Mouse (Mus musculus) limb, embryonic 14.5 days (tissue): Measurements from ENCODE around the gene Phgdh. TPM values are rescaled to one million over a fixed set of nuclear protein-coding genes. Genes with fewer than 3 reads are reported as not detected.
"Not testable (repeated sequence)": the region's sequence is repeated elsewhere in the genome, so short reads cannot be mapped to it uniquely, and the experiment has no call there.

Experiments used
- ATAC-seq: fragments of 200-750 bp; cut with Nextera tagmentation; 2 replicates; pipeline ENCODE4 v1.8.0; 2017; ENCODE audit warnings: low read depth, moderate number of reproducible peaks, moderate TSS enrichment; ENCODE audit not compliant: low FRiP score
- DNase-seq: peaks from one replicate; pipeline ENCODE4 v3.0.0-alpha.2; 2015; ENCODE audit warnings: low spot score
- H3K27ac ChIP-seq: fragments of 300-500 bp; sonication (generic); replicated peaks from 2 replicates; pipeline ENCODE4 v1.5.1; 2014; ENCODE audit warnings: low read depth, mild to moderate bottlenecking, low read length, moderate library complexity, mixed read lengths
- H3K27me3 ChIP-seq: fragments of 300-500 bp; sonication (generic); 2 replicates; pipeline ENCODE4 v1.6.1; 2014; ENCODE audit warnings: low read length, mixed read lengths; ENCODE audit not compliant: control insufficient read depth, insufficient read depth
- H3K36me3 ChIP-seq: fragments of 300-500 bp; sonication (generic); 2 replicates; pipeline ENCODE4 v1.6.1; 2014; ENCODE audit warnings: mild to moderate bottlenecking, low read length, moderate library complexity, mixed read lengths; ENCODE audit not compliant: control insufficient read depth, insufficient read depth
- H3K4me1 ChIP-seq: fragments of 300-500 bp; sonication (generic); 2 replicates; pipeline ENCODE4 v1.6.1; 2014; ENCODE audit warnings: antibody characterized with exemption, low read length, mixed read lengths; ENCODE audit not compliant: control insufficient read depth, insufficient read depth
- H3K4me2 ChIP-seq: fragments of 300-500 bp; sonication (generic); replicated peaks from 2 replicates; pipeline ENCODE4 v1.6.1; 2014; ENCODE audit warnings: low read depth, mild to moderate bottlenecking, low read length, moderate library complexity; ENCODE audit not compliant: severe bottlenecking
- H3K4me3 ChIP-seq: fragments of 300-500 bp; sonication (generic); replicated peaks from 2 replicates; pipeline ENCODE4 v1.5.1; 2014; ENCODE audit warnings: low read length
- H3K9ac ChIP-seq: fragments of 300-500 bp; sonication (generic); 2 replicates; pipeline ENCODE4 v1.6.1; 2014; ENCODE audit warnings: mild to moderate bottlenecking, low read depth, low read length, moderate library complexity; ENCODE audit not compliant: severe bottlenecking
- H3K9me3 ChIP-seq: fragments of 300-500 bp; sonication (generic); 2 replicates; pipeline ENCODE4 v1.6.1; 2016; ENCODE audit warnings: low read length; ENCODE audit not compliant: control insufficient read depth
- POLR2A ChIP-seq: fragments of 200-500 bp; IDR thresholded peaks from 2 replicates; pipeline ENCODE4 v1.8.0; 2012; ENCODE audit warnings: inconsistent platforms, mild to moderate bottlenecking, moderate library complexity, borderline replicate concordance; ENCODE audit not compliant: insufficient read depth, insufficient read length; ENCODE audit errors: extremely low read depth
- WGBS: fragments of 180-500 bp; shearing (Covaris S2); extraction: QIAGEN DNeasy Blood & Tissue Kit; methylation state at CpG from one replicate; pipeline ENCODE4 v1.1.7; 2014; 5-methylcytosine and 5-hydroxymethylcytosine counted together
- polyA plus RNA-seq, 2 experiments: library from polyadenylated mRNA; depleted of rRNA in 1 of 2; stranded (reverse) in 1 of 2; unstranded in 1 of 2; fragments of >200 nt; fragmentation: Nextera tagmentation in 1 of 2; extraction: Ambion mirVana in 1 of 2; gene quantifications; 2 replicates each; pipeline versions ENCODE4 v1.2.1 to v1.2.3; 2012 to 2014

Phgdh gene
- polyA plus RNA-seq (2012; rRNA removed), result 135 and 149 TPM in 2 replicates
- polyA plus RNA-seq (2014; fragmentation: Nextera tagmentation; extraction: Ambion mirVana), result 210 and 219 TPM in 2 replicates

DNA sequence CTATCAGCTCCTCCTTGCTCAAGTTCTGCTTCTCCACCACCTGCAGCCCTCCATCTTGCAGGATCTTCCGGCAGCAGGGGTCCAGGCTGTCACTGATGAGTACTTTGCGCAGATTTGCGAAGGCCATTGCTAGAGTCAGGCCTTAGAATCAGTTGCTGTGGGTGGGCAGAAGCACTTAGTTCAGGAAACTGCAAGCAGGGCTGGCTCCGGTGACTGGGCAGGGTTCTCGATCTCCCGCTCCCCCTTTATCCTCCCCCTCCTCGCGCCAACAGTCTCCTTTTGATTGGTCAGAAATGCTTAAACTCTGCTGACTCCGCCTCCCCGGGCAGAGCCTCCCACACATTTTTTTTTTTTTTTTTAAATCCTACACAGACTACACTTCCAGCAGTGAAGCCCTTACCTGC, at the start of gene Phgdh:
Gene Phgdh, minus strand, starts transcription at position 285 of the 404 bp plus-strand sequence.
- peak within 1 kb of the TSS; percentile 86 for H3K27ac ChIP-seq
- not testable (repeated sequence) for H3K27me3 ChIP-seq, H3K9me3 ChIP-seq, H3K36me3 ChIP-seq
- peak; percentile 90 for DNase-seq
- peak within 1 kb of the TSS; percentile 63 for H3K4me3 ChIP-seq
- ATAC-seq, result peak; percentile 88
- WGBS, result 0% methylated on average over 9 of the region's 10 CpGs
- peak within 1 kb of the TSS; percentile 85 for H3K4me2 ChIP-seq
- peaks cover 31% of the 10 kb centered on the region for H3K4me1 ChIP-seq
- H3K9ac ChIP-seq, result peak within 1 kb of the TSS; percentile 67

GRCm38 (mm10) chr3:98389305-98389704, 49.5 kb upstream of the Phgdh start:
- no peak overlapping the region for H3K9ac ChIP-seq
- ATAC-seq, result no peak
- H3K36me3 ChIP-seq, result no peaks in the 10 kb centered on the region
- WGBS, result 68% methylated on average over 3 of the region's 3 CpGs
- no peaks in the 10 kb centered on the region for H3K4me1 ChIP-seq
- H3K4me2 ChIP-seq, result no peak overlapping the region
- DNase-seq, result no peak
- no peak overlapping the region for H3K27ac ChIP-seq
- no peak for TF ChIP-seq POLR2A
- H3K9me3 ChIP-seq, result no peaks in the 10 kb centered on the region
- H3K27me3 ChIP-seq, result no peaks in the 10 kb centered on the region
- no peak overlapping the region for H3K4me3 ChIP-seq

DNA sequence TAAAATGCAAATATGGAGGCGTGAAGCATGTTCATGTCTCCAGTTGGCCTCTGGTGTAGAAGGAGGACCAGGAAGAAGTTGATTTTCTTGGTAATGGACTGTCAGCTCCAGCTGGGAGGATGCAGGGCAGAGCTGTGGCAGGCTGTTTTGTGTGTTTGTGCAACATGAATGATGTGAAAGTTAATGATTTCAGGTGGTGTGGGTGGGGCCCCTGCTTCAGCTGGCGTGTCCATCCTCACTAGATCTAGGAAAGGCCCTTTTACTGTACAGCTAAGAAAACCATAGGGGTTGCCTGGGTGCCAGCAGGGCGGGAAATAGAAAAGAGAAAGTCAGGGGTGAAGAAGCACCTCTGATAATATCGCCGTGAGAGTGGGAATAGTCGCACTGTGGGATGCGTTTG, 48.0 kb upstream of the Phgdh start:
- H3K4me3 ChIP-seq, result no peak overlapping the region
- 87% methylated on average over 7 of the region's 7 CpGs for WGBS
- no peak overlapping the region for H3K27ac ChIP-seq
- ATAC-seq (no peak), DNase-seq (no peak)
- H3K27me3 ChIP-seq, result no peaks in the 10 kb centered on the region
- no peaks in the 10 kb centered on the region for H3K9me3 ChIP-seq
- peaks cover 9% of the 10 kb centered on the region for H3K4me1 ChIP-seq
- no peak overlapping the region for H3K9ac ChIP-seq
- no peaks in the 10 kb centered on the region for H3K36me3 ChIP-seq
- no peak overlapping the region for H3K4me2 ChIP-seq
- no peak for TF ChIP-seq POLR2A

DNA sequence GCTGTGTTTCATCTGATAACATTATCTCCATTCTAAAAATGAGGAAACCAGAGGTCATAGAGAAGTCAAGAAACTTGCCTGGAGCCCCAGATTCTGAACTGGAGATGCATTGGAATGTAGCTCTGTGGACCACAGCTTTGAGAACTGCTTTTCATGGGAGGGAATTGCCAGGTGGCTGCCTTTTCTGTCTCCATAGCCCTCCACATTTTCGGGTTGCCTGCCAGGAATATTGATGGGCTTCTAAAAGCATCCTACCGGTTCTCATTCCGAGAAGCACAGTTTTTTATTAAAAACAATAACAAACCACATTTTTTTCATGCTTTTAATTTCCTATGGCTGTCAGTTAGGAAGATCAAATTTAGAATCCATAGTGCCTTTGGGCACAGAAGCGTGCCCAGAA, 47.3 kb upstream of the Phgdh start:
- no peak for ATAC-seq
- DNase-seq, result no peak
- Histone ChIP-seq H3K36me3 (no peaks in the 10 kb centered on the region), H3K27ac (no peak overlapping the region), H3K27me3 (no peaks in the 10 kb centered on the region), H3K9me3 (no peaks in the 10 kb centered on the region), H3K9ac (no peak overlapping the region), H3K4me2 (no peak overlapping the region), H3K4me1 (peaks cover 9% of the 10 kb centered on the region), H3K4me3 (no peak overlapping the region)
- WGBS, result 60% methylated on average over 4 of the region's 4 CpGs
- no peak for TF ChIP-seq POLR2A

- H3K4me1 ChIP-seq, result peaks cover 14% of the 10 kb centered on the region
- no peaks in the 10 kb centered on the region for H3K27me3 ChIP-seq
- H3K27ac ChIP-seq, result no peak overlapping the region
- no peaks in the 10 kb centered on the region for H3K9me3 ChIP-seq
- WGBS, result 8% methylated on average over 21 of the region's 21 CpGs
- peak overlapping the region; percentile 85 for H3K4me2 ChIP-seq
- peak overlapping the region; percentile 80 for H3K9ac ChIP-seq
- no peaks in the 10 kb centered on the region for H3K36me3 ChIP-seq
- ATAC-seq, result no peak
- DNase-seq, result no peak
- no peak for TF ChIP-seq POLR2A
- H3K4me3 ChIP-seq, result peak overlapping the region; percentile 72
These were observed 43.4 kb upstream of the Phgdh start for GRCm38 (mm10) chr3:98383024-98383790.
